Mouse (Mus musculus) hindbrain, embryonic 12.5 days (tissue): ENCODE results near the gene Arhgef38. TPM values are rescaled to one million over a fixed set of nuclear protein-coding genes. Genes with fewer than 3 reads are reported as not detected.
A peak's percentile ranks its signal among the peaks of the same experiment; 100 is the strongest.

Source experiments
- ATAC-seq: fragments of 200-750 bp; cut with Nextera tagmentation; 2 replicates; pipeline ENCODE4 v1.8.0; 2017; ENCODE audit warnings: moderate TSS enrichment; ENCODE audit not compliant: low FRiP score
- H3K27ac ChIP-seq: fragments of 300-500 bp; sonication (generic); 2 replicates; pipeline ENCODE4 v1.5.1; 2016; ENCODE audit warnings: mild to moderate bottlenecking
- H3K27me3 ChIP-seq: fragments of 300-500 bp; sonication (generic); 2 replicates; pipeline ENCODE4 v1.6.1; 2016; ENCODE audit warnings: mild to moderate bottlenecking
- H3K36me3 ChIP-seq: fragments of 300-500 bp; sonication (generic); 2 replicates; pipeline ENCODE4 v1.6.1; 2016; ENCODE audit warnings: mild to moderate bottlenecking
- H3K4me1 ChIP-seq: fragments of 300-500 bp; sonication (generic); 2 replicates; pipeline ENCODE4 v1.6.1; 2016
- H3K4me2 ChIP-seq: fragments of 300-500 bp; sonication (generic); replicated peaks from 2 replicates; pipeline ENCODE4 v1.6.1; 2016; ENCODE audit warnings: mild to moderate bottlenecking
- H3K4me3 ChIP-seq: fragments of 300-500 bp; sonication (generic); 2 replicates; pipeline ENCODE4 v1.5.1; 2016; ENCODE audit warnings: mild to moderate bottlenecking
- H3K9ac ChIP-seq: fragments of 300-500 bp; sonication (generic); 2 replicates; pipeline ENCODE4 v1.6.1; 2016; ENCODE audit warnings: mild to moderate bottlenecking, moderate library complexity
- H3K9me3 ChIP-seq: fragments of 300-500 bp; sonication (generic); replicated peaks from 2 replicates; pipeline ENCODE4 v1.6.1; 2016; ENCODE audit warnings: mild to moderate bottlenecking
- WGBS: fragments of 180-500 bp; shearing (Covaris S2); methylation state at CpG from one replicate; pipeline ENCODE4 v1.1.7; 2016; 5-methylcytosine and 5-hydroxymethylcytosine counted together
- polyA plus RNA-seq: library from polyadenylated mRNA; unstranded; fragments of >200 nt; fragmentation: Nextera tagmentation; extraction: Ambion mirVana; gene quantifications from 2 replicates; pipeline ENCODE4 v1.2.1, GENCODE M21; 2016

The Arhgef38 gene
- 0.12 and 0.53 TPM in 2 replicates for polyA plus RNA-seq

DNA sequence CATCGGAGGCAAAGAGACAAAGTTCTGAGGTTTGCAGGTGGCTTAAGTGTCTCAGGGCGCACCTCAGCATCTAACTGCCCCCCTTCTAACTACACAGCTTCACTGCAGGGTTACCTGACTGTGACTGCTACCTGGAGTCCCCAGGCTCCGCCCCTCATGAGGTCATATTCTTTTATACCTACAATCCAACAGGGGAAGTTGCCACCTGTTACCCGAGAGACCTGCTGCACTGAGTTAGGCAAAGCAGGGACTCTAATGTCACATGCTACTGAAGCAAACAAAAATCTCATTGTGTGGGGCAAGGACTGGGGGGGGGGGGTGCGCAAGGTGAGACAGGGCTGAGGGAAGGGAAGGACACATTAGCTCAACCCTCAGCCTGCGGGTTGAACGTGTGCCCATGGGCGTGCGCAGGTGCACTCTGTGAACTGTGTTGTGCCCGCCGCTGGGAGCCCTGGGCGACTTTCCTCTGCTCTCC lies at the start of gene Arhgef38:
Arhgef38 (minus strand) TSS at position 129 of the 475 bp plus-strand sequence.
- no peaks in the 10 kb centered on the region for H3K9me3 ChIP-seq
- H3K36me3 ChIP-seq = no peaks in the 10 kb centered on the region
- no peaks in the 10 kb centered on the region for H3K4me1 ChIP-seq
- H3K27ac ChIP-seq = no peak within 1 kb of the TSS
- no peaks in the 10 kb centered on the region for H3K27me3 ChIP-seq
- 60% methylated on average over 11 of the region's 12 CpGs for WGBS
- no peak within 1 kb of the TSS for H3K4me2 ChIP-seq
- no peak for ATAC-seq
- no peak within 1 kb of the TSS for H3K4me3 ChIP-seq
- no peak within 1 kb of the TSS for H3K9ac ChIP-seq

DNA sequence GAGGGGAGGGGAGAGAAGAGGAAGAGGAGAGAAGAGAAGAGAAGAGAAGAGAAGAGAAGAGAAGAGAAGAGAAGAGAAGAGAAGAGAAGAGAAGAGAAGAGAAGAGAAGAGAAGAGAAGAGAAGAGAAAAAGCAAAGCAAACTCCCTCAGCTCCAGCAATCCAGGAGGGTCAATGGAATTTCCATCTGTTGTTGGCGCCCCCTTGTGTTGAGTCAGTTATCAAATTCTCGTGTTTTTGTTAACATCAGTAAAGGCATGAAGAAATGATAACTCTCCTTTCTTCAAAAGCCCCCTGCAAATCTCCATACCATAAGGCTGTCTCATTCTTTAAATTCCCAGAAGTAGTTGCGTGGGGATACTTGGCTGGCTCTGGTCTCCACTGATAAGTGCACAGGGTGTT lies 37.1 kb upstream of the Arhgef38 start:
- H3K9ac ChIP-seq = no peak overlapping the region
- no peaks in the 10 kb centered on the region for H3K27me3 ChIP-seq
- no peak overlapping the region for H3K4me3 ChIP-seq
- 18% methylated on average over 3 of the region's 3 CpGs for WGBS
- H3K4me2 ChIP-seq = no peak overlapping the region
- no peaks in the 10 kb centered on the region for H3K36me3 ChIP-seq
- no peak overlapping the region for H3K27ac ChIP-seq
- H3K9me3 ChIP-seq = no peaks in the 10 kb centered on the region
- ATAC-seq = no peak
- no peaks in the 10 kb centered on the region for H3K4me1 ChIP-seq

DNA sequence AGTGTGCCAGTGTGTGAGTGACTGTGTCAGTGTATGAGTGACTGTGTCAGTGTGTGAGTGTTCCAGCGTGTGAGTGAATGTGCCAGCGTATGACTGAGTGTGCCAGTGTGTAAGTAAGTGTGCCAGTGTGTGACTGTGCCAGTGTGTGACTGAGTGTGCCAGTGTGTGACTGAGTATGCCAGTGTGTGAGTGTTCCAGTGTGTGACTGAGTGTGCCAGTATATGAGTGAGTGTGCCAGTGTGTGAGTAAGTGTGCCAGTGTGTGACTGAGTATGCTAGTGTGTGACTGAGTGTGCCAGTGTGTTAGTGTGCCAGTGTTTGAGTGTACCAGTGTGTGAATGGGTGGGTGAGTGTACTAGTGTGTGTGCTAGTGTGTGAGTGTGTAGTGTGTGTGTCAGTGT lies 24.1 kb upstream of the Arhgef38 start:
- Histone ChIP-seq H3K27ac (no peak overlapping the region), H3K4me3 (no peak overlapping the region), H3K27me3 (no peaks in the 10 kb centered on the region), H3K9me3 (no peaks in the 10 kb centered on the region), H3K4me2 (no peak overlapping the region), H3K4me1 (no peaks in the 10 kb centered on the region), H3K36me3 (no peaks in the 10 kb centered on the region), H3K9ac (no peak overlapping the region)
- 94% methylated on average over 2 of the region's 2 CpGs for WGBS
- no peak for ATAC-seq

DNA sequence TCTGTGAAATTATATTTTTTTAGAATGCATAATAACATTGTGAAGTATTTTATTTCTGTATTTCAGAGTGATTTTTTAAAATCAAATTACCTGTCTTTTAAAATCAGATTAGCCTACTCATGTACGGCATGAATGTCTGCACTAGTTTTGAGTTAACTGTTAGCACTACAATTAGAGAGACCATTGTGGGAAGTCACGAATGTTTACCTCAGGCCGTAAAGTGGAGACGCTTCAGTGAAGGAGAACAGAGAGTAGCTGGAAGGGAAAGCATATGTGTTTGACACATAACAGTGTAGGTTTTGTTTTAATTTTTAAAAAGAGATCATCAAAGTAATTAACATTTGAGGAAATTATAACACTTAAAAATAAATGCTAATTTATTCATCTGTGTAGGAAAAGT lies 21.1 kb upstream of the Arhgef38 start:
- H3K4me1 ChIP-seq = no peaks in the 10 kb centered on the region
- H3K4me2 ChIP-seq = no peak overlapping the region
- 81% methylated on average over 4 of the region's 4 CpGs for WGBS
- H3K36me3 ChIP-seq = no peaks in the 10 kb centered on the region
- ATAC-seq = no peak
- H3K4me3 ChIP-seq = no peak overlapping the region
- H3K27ac ChIP-seq = no peak overlapping the region
- H3K9ac ChIP-seq = no peak overlapping the region
- H3K9me3 ChIP-seq = no peaks in the 10 kb centered on the region
- H3K27me3 ChIP-seq = no peaks in the 10 kb centered on the region

DNA sequence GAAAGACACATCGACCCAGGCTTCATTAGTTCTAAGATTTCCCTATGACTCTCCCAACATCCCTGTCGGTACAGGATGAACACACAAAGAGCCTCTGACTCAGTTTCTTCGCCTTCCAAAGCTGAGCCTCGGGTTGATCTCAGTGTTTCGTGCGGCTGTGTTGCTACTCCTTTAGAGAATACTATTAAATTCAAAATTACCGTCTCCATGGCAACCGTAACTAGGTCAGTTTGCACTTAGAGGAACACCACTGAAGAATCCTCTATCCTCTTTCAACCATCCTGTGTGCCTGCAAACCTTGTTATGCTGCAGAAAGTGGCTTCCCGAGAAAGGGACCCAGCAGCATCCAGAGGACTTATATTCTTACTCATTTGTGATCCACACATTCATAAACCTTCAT lies 9.3 kb upstream of the Arhgef38 start:
- no peak overlapping the region for H3K4me3 ChIP-seq
- no peak overlapping the region for H3K27ac ChIP-seq
- H3K36me3 ChIP-seq = no peaks in the 10 kb centered on the region
- no peak overlapping the region for H3K9ac ChIP-seq
- H3K9me3 ChIP-seq = no peaks in the 10 kb centered on the region
- 0 out of 2 replicates have a peak, but pooled peaks cover 3% of the 10 kb centered on the region for H3K4me1 ChIP-seq
- WGBS = 69% methylated on average over 9 of the region's 9 CpGs
- ATAC-seq = peak; percentile 27; the same call in 1 of the 2 replicates
- no peak overlapping the region for H3K4me2 ChIP-seq
- no peaks in the 10 kb centered on the region for H3K27me3 ChIP-seq

DNA sequence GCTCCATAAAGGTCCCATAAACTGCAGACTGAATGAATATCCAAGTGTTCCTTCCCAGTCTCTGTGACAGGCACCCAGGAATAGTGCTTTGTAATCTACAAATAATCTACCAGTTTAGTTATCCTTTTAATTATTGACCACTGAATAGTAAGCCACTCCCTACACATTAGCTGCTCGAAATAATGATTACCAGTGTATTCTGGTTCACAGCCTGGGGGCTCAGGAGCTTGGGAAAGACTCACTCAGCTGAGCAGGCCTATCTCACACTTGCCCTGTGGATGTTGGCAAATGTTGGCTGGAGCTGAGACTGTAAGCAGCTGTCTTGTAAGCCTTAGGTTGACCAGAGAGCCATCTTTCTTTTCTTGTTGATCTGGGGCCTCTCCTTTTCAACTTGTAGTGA lies 7.2 kb upstream of the Arhgef38 start:
- Histone ChIP-seq H3K4me1 (0 out of 2 replicates have a peak, but pooled peaks cover 3% of the 10 kb centered on the region), H3K4me3 (no peak overlapping the region), H3K9ac (no peak overlapping the region), H3K27ac (no peak overlapping the region), H3K27me3 (no peaks in the 10 kb centered on the region), H3K9me3 (no peaks in the 10 kb centered on the region), H3K4me2 (no peak overlapping the region), H3K36me3 (no peaks in the 10 kb centered on the region)
- 74% methylated on average over 1 of the region's 1 CpGs for WGBS
- ATAC-seq = no peak

DNA sequence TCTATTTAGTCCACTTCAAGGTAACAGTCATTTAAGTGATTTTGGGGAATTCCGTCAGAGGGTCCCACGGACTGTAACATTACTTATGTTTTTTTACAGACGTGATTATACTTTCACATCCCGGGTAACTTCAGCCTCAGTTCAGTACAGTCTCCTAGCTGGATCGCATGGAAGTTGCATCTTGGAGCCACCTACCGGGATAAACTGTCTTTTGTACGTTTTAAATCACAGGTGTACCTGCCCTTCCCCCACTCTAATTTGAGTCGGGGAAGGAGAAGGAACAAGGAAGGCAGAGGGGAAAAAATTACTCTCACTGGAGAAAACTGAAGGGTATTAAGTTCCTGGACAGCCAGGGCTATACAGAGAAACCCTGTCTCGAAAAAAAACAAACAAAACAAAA lies 756 bp downstream of the Arhgef38 start:
- H3K27me3 ChIP-seq = no peaks in the 10 kb centered on the region
- H3K9me3 ChIP-seq = no peaks in the 10 kb centered on the region
- no peak overlapping the region for H3K9ac ChIP-seq
- no peak overlapping the region for H3K4me3 ChIP-seq
- no peak overlapping the region for H3K27ac ChIP-seq
- ATAC-seq = no peak
- no peaks in the 10 kb centered on the region for H3K36me3 ChIP-seq
- H3K4me1 ChIP-seq = no peaks in the 10 kb centered on the region
- 54% methylated on average over 9 of the region's 9 CpGs for WGBS
- no peak overlapping the region for H3K4me2 ChIP-seq

DNA sequence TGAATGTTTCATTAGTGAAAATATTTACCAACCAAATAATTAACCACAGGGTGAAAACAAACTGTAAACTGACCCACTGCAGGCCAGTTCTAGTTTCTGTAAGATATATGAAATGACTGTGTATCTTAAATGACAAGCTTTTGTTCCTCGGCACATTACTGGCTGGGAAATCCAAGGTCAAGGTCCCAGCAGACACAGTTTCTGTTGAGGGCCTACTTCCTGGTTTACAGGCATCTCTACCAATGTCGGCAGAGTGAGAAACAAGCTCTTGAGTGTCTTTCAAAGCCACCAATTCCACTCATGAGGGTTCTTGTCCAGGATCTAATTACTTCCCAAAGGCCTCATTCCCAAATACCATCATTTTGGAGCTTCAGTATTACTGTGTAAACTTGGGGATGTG lies 4.3 kb downstream of the Arhgef38 start:
- 79% methylated on average over 2 of the region's 2 CpGs for WGBS
- Histone ChIP-seq H3K4me1 (no peaks in the 10 kb centered on the region), H3K9ac (no peak overlapping the region), H3K9me3 (no peaks in the 10 kb centered on the region), H3K4me3 (no peak overlapping the region), H3K4me2 (no peak overlapping the region), H3K27ac (no peak overlapping the region), H3K36me3 (no peaks in the 10 kb centered on the region), H3K27me3 (no peaks in the 10 kb centered on the region)
- no peak for ATAC-seq

DNA sequence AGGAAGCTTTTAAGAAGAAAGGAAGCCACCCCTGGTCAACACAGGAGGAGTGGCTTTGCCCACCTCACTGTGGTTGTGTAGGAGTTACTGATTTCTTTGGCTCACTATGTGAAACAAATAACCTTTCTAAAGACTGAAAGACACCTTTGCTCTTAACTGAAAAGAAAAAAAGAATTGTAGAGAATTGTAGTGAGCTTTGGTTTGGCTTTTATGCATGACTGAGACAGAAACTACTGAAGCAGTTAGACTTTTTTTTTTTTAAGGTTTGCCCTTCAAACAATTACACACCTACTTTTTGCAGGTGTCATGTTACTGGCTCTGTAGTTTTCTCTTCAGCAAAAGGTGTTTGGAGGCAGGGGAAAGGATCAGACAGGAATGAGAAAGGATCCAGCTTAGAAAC lies 5.2 kb downstream of the Arhgef38 start:
- H3K4me3 ChIP-seq = no peak overlapping the region
- no peak overlapping the region for H3K9ac ChIP-seq
- H3K4me2 ChIP-seq = no peak overlapping the region
- no peak for ATAC-seq
- no peaks in the 10 kb centered on the region for H3K9me3 ChIP-seq
- no peaks in the 10 kb centered on the region for H3K36me3 ChIP-seq
- no peaks in the 10 kb centered on the region for H3K27me3 ChIP-seq
- H3K4me1 ChIP-seq = no peaks in the 10 kb centered on the region
- H3K27ac ChIP-seq = no peak overlapping the region

DNA sequence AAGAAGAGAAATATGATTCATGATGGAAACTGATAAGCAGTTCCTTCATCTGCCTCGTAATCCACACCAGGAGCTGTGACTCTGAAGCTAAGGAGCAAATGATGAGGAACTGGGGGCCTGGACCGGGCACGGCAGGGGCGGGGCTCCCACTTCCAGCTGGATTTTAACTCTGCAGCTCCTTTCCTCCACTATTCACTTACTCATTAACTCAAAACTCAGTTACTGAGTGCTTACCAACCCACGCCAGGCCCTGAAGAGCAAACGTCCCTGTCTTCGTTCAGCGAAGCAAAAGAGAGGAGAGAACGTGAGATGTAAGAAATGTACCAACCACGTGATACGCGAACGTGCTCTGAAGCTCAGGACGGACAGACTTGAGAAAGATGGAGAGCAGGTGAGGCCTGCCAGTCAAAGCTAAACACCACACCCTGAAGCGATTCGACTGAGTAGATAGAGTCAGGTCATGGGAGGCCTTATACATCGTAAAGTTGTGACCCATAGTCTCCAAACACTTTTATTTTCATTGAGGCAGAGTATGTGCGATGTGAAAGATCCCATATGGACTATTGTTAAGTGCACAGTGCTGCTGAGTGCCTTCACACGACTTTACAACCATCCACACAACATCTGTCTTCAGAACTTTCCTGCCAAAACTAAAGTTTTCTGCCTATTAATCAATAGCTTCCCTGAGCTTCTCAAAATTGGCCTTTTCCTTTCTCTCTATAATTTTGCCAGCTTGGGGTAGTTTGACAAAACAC lies 7.3 kb downstream of the Arhgef38 start:
- H3K27me3 ChIP-seq = no peaks in the 10 kb centered on the region
- no peaks in the 10 kb centered on the region for H3K4me1 ChIP-seq
- ATAC-seq = no peak
- H3K36me3 ChIP-seq = no peaks in the 10 kb centered on the region
- no peaks in the 10 kb centered on the region for H3K9me3 ChIP-seq
- no peak overlapping the region for H3K9ac ChIP-seq
- H3K4me2 ChIP-seq = no peak overlapping the region
- no peak overlapping the region for H3K27ac ChIP-seq
- no peak overlapping the region for H3K4me3 ChIP-seq
- WGBS = 79% methylated on average over 19 of the region's 19 CpGs

DNA sequence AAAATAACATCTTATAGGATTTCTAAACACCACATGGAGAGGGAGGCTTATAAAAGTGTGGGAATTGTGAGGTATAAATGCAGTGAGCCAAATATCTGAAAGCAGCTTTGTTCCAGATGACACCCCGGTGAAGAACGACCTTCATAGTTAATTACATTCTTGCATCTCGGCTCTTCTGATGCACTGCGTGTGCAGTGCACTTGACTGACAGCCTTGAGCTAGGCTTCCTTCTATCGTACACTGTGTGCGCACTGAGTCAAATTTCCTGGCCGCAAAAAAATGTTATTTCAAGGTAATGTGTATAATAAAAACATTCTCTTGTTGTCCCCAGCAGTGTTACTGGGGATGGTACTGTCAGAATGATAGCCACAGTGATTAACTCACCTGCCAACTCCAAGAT lies 16.2 kb downstream of the Arhgef38 start:
- ATAC-seq = no peak
- Histone ChIP-seq H3K4me3 (no peak overlapping the region), H3K27me3 (no peaks in the 10 kb centered on the region), H3K9ac (no peak overlapping the region), H3K36me3 (no peaks in the 10 kb centered on the region), H3K4me2 (no peak overlapping the region), H3K9me3 (no peaks in the 10 kb centered on the region), H3K4me1 (no peaks in the 10 kb centered on the region), H3K27ac (no peak overlapping the region)
- 53% methylated on average over 7 of the region's 7 CpGs for WGBS

DNA sequence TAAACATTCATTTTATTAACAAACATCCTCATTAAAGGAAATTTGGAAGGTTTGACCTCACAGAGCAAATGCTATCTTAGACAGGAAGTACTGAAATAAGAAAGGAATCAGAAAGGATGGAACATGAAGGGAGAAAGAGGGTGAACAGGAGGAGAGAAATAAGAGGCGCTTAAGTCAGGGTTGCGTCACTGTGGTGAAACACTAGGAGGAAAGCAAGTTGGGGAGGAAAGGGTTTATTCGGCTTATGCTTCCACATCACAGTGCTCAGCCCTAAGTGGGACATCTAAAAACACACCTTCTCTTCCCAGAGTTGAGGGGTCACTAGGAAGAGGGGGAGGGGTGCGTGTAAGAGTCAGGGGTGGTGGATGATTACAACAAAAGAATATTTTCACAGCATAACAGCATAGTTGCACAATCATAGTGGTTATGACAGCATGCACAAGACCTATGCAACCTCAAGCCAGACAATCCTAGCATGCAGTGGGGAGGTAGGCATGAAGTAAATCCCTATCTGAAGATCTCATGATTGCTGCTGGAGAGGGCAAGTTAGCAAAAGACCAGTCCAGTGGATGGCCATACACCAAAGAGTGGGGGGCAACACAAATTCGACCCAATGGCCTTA lies 19.4 kb downstream of the Arhgef38 start:
- Histone ChIP-seq H3K27ac (no peak overlapping the region), H3K9me3 (no peaks in the 10 kb centered on the region), H3K4me1 (no peaks in the 10 kb centered on the region), H3K36me3 (no peaks in the 10 kb centered on the region), H3K9ac (no peak overlapping the region), H3K27me3 (no peaks in the 10 kb centered on the region), H3K4me2 (no peak overlapping the region), H3K4me3 (no peak overlapping the region)
- WGBS = 95% methylated on average over 5 of the region's 5 CpGs
- no peak for ATAC-seq
